Mouse (Mus musculus): ENCODE measurements around the gene Naaladl1. TPM values are rescaled to one million over a fixed set of nuclear protein-coding genes. Genes with fewer than 3 reads are reported as not detected.
"Not testable (repeated sequence)": the region's sequence is repeated elsewhere in the genome, so short reads cannot be mapped to it uniquely, and the experiment has no call there.

Naaladl1 gene
- polyA plus RNA-seq, 1 experiment from 2014 or later = 0.17 TPM

GRCm38 (mm10) chr19:6126289-6126688 is 20.7 kb downstream of the Naaladl1 start:
- ATAC-seq (replicated peaks; ENCODE audit: low FRiP score, low read depth) (no peak), DNase-seq (ENCODE audit: low spot score) (peak; percentile 55)
- no peak overlapping the region for H3K9ac ChIP-seq (ENCODE audit: low read depth, low read length)
- no peak overlapping the region for H3K4me2 ChIP-seq (ENCODE audit: low read length)
- no peaks in the 10 kb centered on the region for H3K27me3 ChIP-seq (ENCODE audit: insufficient read depth, low read length)
- TF ChIP-seq CTCF (IDR thresholded peaks at IDR 0.05; ENCODE audit: low read depth) = peak; percentile 86
- WGBS = 23% methylated on average over 4 of the region's 4 CpGs
- H3K9me3 ChIP-seq (replicated peaks; ENCODE audit: low read length) = no peaks in the 10 kb centered on the region
- no peaks in the 10 kb centered on the region for H3K36me3 ChIP-seq (ENCODE audit: insufficient read depth, low read length)
- H3K27ac ChIP-seq = no peak overlapping the region
- H3K4me3 ChIP-seq (replicated peaks; ENCODE audit: low read depth, low read length) = no peak overlapping the region
- H3K4me1 ChIP-seq (replicated peaks; ENCODE audit: insufficient read depth, low read length) = no peaks in the 10 kb centered on the region; the same call in 1 of the 2 replicates

- H3K9ac ChIP-seq (ENCODE audit: low read depth, low read length) = no peak overlapping the region; the same call in 1 of the 2 replicates
- H3K4me3 ChIP-seq (replicated peaks; ENCODE audit: low read depth, low read length) = peak overlapping the region; percentile 35
- no peaks in the 10 kb centered on the region for H3K9me3 ChIP-seq (replicated peaks; ENCODE audit: low read length)
- TF ChIP-seq CTCF (IDR thresholded peaks at IDR 0.05; ENCODE audit: low read depth) = no peak
- H3K27ac ChIP-seq = peak overlapping the region; percentile 92; the same call in 1 of the 2 replicates
- 58% methylated on average over 10 of the region's 10 CpGs for WGBS
- ATAC-seq (replicated peaks; ENCODE audit: low FRiP score, low read depth) = no peak
- DNase-seq (ENCODE audit: low spot score) = no peak
- H3K4me1 ChIP-seq (replicated peaks; ENCODE audit: insufficient read depth, low read length) = no peaks in the 10 kb centered on the region; the same call in 1 of the 2 replicates
- H3K36me3 ChIP-seq (ENCODE audit: insufficient read depth, low read length) = no peaks in the 10 kb centered on the region
- peak overlapping the region; percentile 56 for H3K4me2 ChIP-seq (ENCODE audit: low read length)
- H3K27me3 ChIP-seq (ENCODE audit: insufficient read depth, low read length) = no peaks in the 10 kb centered on the region
Measured at GRCm38 (mm10) chr19:6126789-6127580, 21.4 kb downstream of the Naaladl1 start.

GRCm38 (mm10) chr19:6127760-6128341 is 22.3 kb downstream of the Naaladl1 start, which contains the start of gene Snx15:
Gene Snx15 (minus strand): TSS chr19:6128304.
- Histone ChIP-seq H3K4me1 (replicated peaks; ENCODE audit: insufficient read depth, low read length) (no peaks in the 10 kb centered on the region; the same call in 1 of the 2 replicates), H3K4me2 (ENCODE audit: low read length) (peak within 1 kb of the TSS; percentile 56), H3K9me3 (replicated peaks; ENCODE audit: low read length) (no peaks in the 10 kb centered on the region), H3K4me3 (replicated peaks; ENCODE audit: low read depth, low read length) (peak within 1 kb of the TSS; percentile 35), H3K9ac (ENCODE audit: low read depth, low read length) (peak within 1 kb of the TSS; percentile 56), H3K27me3 (ENCODE audit: insufficient read depth, low read length) (no peaks in the 10 kb centered on the region), H3K27ac (peak within 1 kb of the TSS; percentile 92), H3K36me3 (ENCODE audit: insufficient read depth, low read length) (no peaks in the 10 kb centered on the region)
- 0 out of 2 replicates have a peak, but pooled peaks have one; percentile 5 for TF ChIP-seq CTCF (IDR thresholded peaks at IDR 0.05; ENCODE audit: low read depth)
- ATAC-seq (replicated peaks; ENCODE audit: low FRiP score, low read depth) (peak; percentile 92), DNase-seq (ENCODE audit: low spot score) (peak; percentile 98)
- under 1% methylated on average over 32 of the region's 32 CpGs for WGBS

- WGBS = 81% methylated on average over 7 of the region's 7 CpGs
- H3K27me3 ChIP-seq (ENCODE audit: insufficient read depth, low read length); H3K4me2 ChIP-seq (ENCODE audit: low read length); DNase-seq (ENCODE audit: low spot score); H3K27ac ChIP-seq; ATAC-seq (replicated peaks; ENCODE audit: low FRiP score, low read depth); H3K4me3 ChIP-seq (replicated peaks; ENCODE audit: low read depth, low read length); H3K4me1 ChIP-seq (replicated peaks; ENCODE audit: insufficient read depth, low read length); H3K9ac ChIP-seq (ENCODE audit: low read depth, low read length); H3K36me3 ChIP-seq (ENCODE audit: insufficient read depth, low read length); H3K9me3 ChIP-seq (replicated peaks; ENCODE audit: low read length): not testable (repeated sequence)
Measured at GRCm38 (mm10) chr19:6130414-6131128, 25.0 kb downstream of the Naaladl1 start.

- H3K27ac ChIP-seq = no peak overlapping the region
- 85% methylated on average over 7 of the region's 7 CpGs for WGBS
- no peak overlapping the region for H3K4me3 ChIP-seq (replicated peaks; ENCODE audit: low read depth, low read length)
- H3K9ac ChIP-seq (ENCODE audit: low read depth, low read length) = no peak overlapping the region
- no peak for ATAC-seq (replicated peaks; ENCODE audit: low FRiP score, low read depth)
- H3K9me3 ChIP-seq (replicated peaks; ENCODE audit: low read length) = no peaks in the 10 kb centered on the region
- no peaks in the 10 kb centered on the region for H3K36me3 ChIP-seq (ENCODE audit: insufficient read depth, low read length)
- no peaks in the 10 kb centered on the region; the same call in 1 of the 2 replicates for H3K4me1 ChIP-seq (replicated peaks; ENCODE audit: insufficient read depth, low read length)
- no peaks in the 10 kb centered on the region for H3K27me3 ChIP-seq (ENCODE audit: insufficient read depth, low read length)
- DNase-seq (ENCODE audit: low spot score) = no peak
- H3K4me2 ChIP-seq (ENCODE audit: low read length) = no peak overlapping the region
- no peak for TF ChIP-seq CTCF (IDR thresholded peaks at IDR 0.05; ENCODE audit: low read depth)
Measured at GRCm38 (mm10) chr19:6132171-6132827, 26.7 kb downstream of the Naaladl1 start.

GRCm38 (mm10) chr19:6133197-6133596 is 27.6 kb downstream of the Naaladl1 start:
- not testable (repeated sequence) for ATAC-seq (replicated peaks; ENCODE audit: low FRiP score, low read depth); H3K9me3 ChIP-seq (replicated peaks; ENCODE audit: low read length); H3K27ac ChIP-seq; H3K4me3 ChIP-seq (replicated peaks; ENCODE audit: low read depth, low read length); H3K36me3 ChIP-seq (ENCODE audit: insufficient read depth, low read length); DNase-seq (ENCODE audit: low spot score); H3K27me3 ChIP-seq (ENCODE audit: insufficient read depth, low read length); H3K4me1 ChIP-seq (replicated peaks; ENCODE audit: insufficient read depth, low read length); H3K9ac ChIP-seq (ENCODE audit: low read depth, low read length); H3K4me2 ChIP-seq (ENCODE audit: low read length)
- WGBS = 64% methylated on average over 1 of the region's 1 CpGs
